Mouse (Mus musculus): ENCODE measurements at regions not wholly inside any gene's neighbourhood (a gene's known extent, or its start where the extent isn't known, plus 50 kb on each side); places are given as distances from the start of the nearest gene placed in this dataset.

- intact Hi-C loops (cut with DNase I): no loop called here
- no peak for DNase-seq
Measured at GRCm38 (mm10) chr8:98613834-98614428, 802.3 kb downstream of the Cdh8 start.

GRCm38 (mm10) chr8:98572597-98573514 lies 843.4 kb downstream of the Cdh8 start:
- intact Hi-C loops (cut with DNase I): no loop called here

GRCm38 (mm10) chr8:98566661-98567060 lies 849.6 kb downstream of the Cdh8 start:
- no peak for DNase-seq
- intact Hi-C loops (cut with DNase I): no loop called here

More at GRCm38 (mm10) chr8:98572597-98573514, 843.4 kb downstream of the Cdh8 start:
- DNase-seq: no peak

GRCm38 (mm10) chr8:98518459-98518858 lies 897.8 kb downstream of the Cdh8 start:
- DNase-seq: no peak
- intact Hi-C loops (cut with DNase I): no loop called here

GRCm38 (mm10) chr8:98515246-98515645 lies 901.0 kb downstream of the Cdh8 start:
- intact Hi-C loops (cut with DNase I): no loop called here
- DNase-seq: no peak

- intact Hi-C loops (cut with DNase I): no loop called here
- DNase-seq: no peak
Measured at GRCm38 (mm10) chr8:98496793-98497192, 919.5 kb downstream of the Cdh8 start.

- intact Hi-C loops (cut with DNase I): no loop called here
- DNase-seq: no peak
Measured at GRCm38 (mm10) chr8:98463375-98464030, 952.8 kb downstream of the Cdh8 start.

GRCm38 (mm10) chr8:98455539-98455938 lies 960.7 kb downstream of the Cdh8 start:
- no peak for DNase-seq
- intact Hi-C loops (cut with DNase I): no loop called here

All from heart, postnatal 36 days (tissue).